Mouse (Mus musculus) cerebellum, adult 9-10 months (tissue): ENCODE data around the gene Rdh5.

Source experiments
- DNase-seq: peaks from one replicate; pipeline ENCODE4 v3.0.0; 2022

Gene Rdh5

GRCm38 (mm10) chr10:128904812-128905211 lies 17.9 kb downstream of the Rdh5 start:
- DNase-seq = no peak

GRCm38 (mm10) chr10:128902409-128902988 lies 20.2 kb downstream of the Rdh5 start:
- no peak for DNase-seq

- DNase-seq = no peak
Measured at GRCm38 (mm10) chr10:128901409-128901808, 21.3 kb downstream of the Rdh5 start.

GRCm38 (mm10) chr10:128900698-128901097 lies 22.0 kb downstream of the Rdh5 start, which contains the start of gene Cd63:
Gene Cd63 (plus strand): TSS chr10:128900989.
- DNase-seq = no peak

DNA sequence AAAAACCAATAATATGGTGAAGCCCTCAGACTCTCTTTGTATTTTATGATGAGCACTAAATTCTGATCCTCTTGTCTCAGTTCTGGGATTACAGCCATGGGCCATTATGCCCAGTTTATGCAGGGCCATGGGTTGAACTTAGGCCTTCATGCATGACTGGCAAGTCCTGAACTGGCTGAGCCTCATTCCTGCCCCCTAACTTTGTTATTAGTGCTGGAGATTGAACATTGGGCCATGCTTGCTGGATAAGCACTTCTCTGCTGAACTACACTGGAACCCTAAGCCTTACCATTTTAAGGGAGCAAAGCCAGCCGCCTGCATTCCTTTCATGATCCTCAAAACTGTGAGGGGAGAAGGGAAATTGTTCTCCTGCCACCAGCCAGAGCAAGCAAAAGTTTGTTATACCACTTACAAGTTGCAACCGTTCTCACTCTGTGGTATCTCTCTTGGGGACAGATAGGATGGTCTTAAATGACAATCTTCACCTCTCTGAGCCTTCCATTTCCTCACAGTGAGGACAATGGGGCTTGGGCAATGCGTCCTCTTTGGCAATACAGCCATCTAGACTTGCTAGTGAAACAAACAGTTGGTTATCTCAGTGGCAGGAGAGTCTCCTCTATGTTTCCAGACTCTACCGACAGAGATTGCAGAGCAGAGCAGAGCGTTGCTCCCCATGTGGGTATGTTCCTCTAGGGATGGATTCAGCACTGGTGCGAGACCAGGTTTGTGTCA lies 22.8 kb downstream of the Rdh5 start:
- DNase-seq = no peak

DNA sequence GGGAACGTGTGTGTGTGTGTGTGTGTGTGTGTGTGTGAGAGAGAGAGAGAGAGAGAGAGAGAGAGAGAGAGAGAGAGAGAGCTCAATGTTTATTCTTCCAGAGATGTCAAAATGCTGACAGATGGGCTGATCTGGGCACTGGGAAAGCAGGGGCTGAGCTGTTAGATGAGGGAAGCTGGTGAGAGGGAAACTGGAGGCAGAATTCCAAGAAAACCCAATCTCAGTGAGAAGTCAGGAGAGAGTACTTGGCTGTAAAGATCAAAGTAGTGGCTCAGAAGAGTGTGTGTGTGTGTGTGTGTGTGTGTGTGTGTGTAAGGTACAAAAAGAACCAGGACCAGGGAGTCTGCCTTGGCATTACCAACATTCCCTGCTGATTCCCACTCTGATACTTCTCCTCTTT lies 25.2 kb downstream of the Rdh5 start:
- DNase-seq = no peak

DNA sequence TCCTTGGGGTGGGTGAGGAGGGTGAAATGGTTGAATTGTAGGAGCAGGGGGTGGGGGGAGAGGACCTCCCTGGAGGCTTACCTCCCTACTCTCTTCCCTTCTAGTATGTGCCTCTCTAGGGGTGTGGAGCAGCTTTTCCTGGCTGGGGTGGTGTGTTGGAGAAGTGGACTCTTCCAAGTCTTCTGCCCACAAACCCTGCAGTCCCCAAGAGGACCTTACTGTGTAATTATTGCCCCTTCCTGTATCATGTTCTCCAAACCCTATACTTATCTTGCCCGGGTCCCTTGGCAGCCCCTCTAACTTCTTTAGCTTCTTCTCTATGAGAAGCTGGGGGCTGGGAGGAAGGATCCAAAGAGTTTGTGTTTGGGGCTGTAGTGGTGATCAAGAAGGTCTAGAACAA lies 25.9 kb downstream of the Rdh5 start:
- DNase-seq = no peak

GRCm38 (mm10) chr10:128895952-128896693 lies 26.6 kb downstream of the Rdh5 start:
- no peak for DNase-seq

DNA sequence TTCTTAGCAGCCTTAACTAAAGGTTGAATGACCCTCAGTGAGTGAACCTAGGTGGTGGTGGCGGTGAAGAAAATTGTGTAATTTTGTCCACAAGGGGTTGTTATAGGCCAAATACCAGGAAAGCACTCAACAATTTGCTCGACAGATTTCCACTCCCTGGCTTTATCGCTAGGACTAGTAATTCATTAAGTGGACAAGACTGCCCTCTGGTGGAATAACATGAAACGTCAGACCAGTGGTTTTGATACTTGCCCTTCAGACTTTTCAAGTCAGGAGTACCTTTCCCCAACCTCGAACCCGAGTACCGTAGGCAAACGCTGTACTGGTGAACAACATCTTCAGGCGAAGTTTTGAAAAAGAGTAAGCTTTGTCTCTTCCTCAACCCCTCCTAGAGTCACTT lies 27.3 kb downstream of the Rdh5 start:
- DNase-seq = peak; percentile 88

GRCm38 (mm10) chr10:128892246-128892645 lies 30.4 kb downstream of the Rdh5 start:
- DNase-seq = no peak

GRCm38 (mm10) chr10:128891296-128892094 lies 31.2 kb downstream of the Rdh5 start, which contains the start of gene Gdf11:
Gene Gdf11 (minus strand): TSS chr10:128891718.
- no peak for DNase-seq

DNA sequence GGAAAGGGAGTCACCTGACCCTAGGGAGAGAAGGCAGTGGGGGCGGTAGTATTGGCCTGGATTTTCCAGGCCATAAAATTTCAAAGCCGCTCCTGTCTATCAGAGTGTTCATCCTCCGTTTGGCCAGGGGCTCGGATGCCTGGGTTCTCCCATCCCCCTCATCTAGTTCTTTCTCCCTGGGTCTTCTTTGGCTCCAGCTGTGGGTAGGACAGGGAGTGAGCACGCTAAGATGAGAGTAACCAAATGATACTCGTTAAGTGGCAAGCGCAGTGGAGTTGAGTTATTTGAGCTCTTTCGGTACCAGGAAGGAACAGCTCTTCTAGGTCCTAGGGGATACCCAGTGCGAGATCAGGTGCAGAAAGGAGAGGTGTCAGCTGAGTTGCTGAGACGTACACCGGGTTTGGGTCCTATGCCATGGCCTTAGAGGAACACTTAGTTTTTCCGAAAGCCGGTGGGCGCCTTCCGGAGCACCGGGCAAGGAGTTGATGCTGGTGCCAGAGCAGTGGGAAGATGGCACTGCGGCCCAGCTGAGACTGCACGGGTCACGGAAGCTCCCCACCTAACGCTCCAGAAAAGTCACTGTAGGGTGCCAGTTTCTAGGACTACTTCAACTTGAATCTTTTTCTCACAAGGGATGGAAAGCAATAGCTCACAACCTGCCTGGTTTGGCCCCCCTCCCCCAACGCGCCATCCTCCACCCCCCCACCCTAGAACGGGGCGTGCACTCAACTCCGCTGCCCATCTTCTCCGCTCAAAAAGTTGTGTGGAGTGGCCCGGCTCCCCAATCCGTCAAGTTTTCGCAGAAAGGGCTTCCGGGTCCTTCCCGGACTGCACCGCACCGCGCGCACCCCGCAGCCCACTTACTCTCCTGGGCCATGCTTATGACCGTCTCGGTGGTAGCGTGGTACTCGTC lies 32.0 kb downstream of the Rdh5 start:
- no peak for DNase-seq

DNA sequence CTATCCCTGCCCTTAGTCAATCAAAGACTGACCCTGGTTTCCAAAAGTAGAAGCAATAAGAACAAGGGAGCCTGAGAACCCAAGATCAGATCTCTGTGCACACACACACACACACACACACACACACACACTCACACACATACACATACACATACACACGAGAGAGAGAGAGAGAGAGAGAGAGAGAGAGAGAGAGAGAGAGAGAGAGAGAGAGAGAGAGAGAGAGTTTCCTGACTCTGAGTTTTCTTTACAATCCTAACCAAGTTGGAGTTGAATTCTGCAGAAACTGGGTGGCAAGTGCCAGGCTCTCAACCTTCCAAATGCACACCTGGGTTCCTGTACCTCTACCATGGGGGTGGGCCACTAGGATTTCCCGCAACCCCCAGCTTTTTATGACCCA lies 32.8 kb downstream of the Rdh5 start:
- DNase-seq = no peak

DNA sequence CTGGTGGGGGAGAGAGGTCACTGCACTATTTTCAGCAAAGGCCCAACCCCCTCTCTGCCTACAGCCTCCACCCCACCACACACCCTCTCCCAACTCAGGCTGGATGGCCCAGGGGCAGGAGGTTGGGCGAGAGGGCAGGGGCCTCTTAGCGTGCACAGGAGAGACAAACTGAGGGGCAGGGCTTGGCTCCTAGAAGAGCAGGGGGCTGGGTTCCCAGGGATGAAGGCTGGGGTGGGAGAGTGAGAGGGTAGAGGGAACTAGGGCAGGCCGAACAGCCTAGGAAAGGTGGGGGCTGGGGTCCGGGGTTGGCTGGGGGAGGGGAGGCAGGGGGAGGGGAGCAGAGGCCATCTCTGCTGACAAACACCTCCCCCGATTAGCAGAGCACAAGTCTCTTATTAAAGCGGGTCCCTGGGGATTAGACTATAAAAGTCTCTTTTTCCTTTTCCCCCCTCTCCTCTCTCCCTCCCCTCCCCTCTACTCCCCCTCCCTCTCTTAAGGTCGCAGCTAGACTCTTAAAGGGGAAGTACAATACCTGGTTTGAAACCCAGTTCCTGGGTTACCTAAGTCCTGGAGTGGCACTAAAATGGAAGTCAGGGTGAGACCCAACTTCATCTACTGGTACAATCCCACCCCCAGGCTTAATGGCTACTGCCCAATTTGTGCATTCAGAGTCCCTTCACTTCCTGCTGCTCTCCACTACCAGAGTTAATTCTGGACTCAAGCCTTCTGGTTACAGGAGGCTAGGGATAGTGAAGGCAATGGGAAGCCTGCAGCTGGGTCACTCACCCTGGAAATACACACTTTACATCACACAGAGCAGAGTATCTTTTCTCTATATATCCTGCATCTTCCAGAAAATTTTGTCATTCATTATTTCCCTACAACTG lies 33.5 kb downstream of the Rdh5 start:
- no peak for DNase-seq

GRCm38 (mm10) chr10:128882067-128882466 lies 40.6 kb downstream of the Rdh5 start:
- no peak for DNase-seq

GRCm38 (mm10) chr10:128878811-128879210 lies 43.9 kb downstream of the Rdh5 start:
- no peak for DNase-seq

DNA sequence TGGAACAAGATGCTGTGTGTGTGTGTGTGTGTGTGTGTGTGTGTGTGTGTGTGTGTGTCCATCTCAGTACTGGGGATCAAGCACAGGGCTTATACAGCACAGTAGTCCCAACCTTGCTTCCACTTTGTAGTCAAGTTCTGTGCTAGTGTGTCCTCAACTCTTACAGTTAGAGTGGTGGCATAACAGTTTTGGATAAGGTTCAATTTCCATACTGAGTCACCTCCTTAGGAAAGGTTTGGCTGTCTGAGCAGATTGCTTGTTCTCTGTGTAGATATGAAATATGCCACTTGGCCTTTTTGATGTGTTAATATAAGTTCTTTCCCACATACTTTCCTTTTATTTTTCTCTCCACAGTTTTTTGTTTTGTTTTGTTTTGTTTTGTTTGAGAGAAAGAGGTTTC lies 44.4 kb downstream of the Rdh5 start:
- DNase-seq = no peak

GRCm38 (mm10) chr10:128870341-128870740 lies 52.3 kb downstream of the Rdh5 start:
- no peak for DNase-seq

- no peak for DNase-seq
Measured at GRCm38 (mm10) chr10:128866518-128866917, 56.2 kb downstream of the Rdh5 start.

DNA sequence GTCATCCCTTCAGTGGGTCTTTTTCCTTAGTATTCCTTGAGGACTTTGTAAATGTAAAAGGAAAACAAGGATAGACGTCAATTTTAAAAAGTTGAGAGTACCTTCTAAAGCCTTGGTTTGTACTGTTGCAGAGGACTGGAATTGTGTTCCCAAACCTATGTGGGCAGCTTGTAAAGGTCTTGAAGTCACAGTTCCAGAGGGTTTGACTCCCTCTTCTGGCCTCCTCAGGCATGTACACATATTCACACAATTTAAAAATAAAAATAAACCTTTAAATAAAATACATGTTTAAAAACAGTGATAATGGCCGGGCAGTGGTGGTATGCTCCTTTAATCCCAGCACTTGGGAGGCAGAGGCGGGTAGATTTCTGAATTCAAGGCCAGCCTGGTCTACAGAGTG lies 56.6 kb downstream of the Rdh5 start:
- DNase-seq = no peak
